Mouse (Mus musculus): ENCODE data around the gene Cdkal1.

GRCm38 (mm10) chr13:29768104-29768503, 87.4 kb downstream of the Cdkal1 start:
- TF ChIP-seq MAX (IDR thresholded peaks at IDR 0.05) (no peak), FOSL1 (IDR thresholded peaks at IDR 0.05; ENCODE audit: insufficient read depth, low read length, poor library complexity, severe bottlenecking) (no peak)
